Comparison of ENCODE assay signal across 19 mouse cellular contexts in genomic region chr9:95192901-95193532, GRCm38 (mm10).
DNase-seq lines count a peak whose midpoint lies in the region; ATAC-seq and TF ChIP-seq lines count a peak whose summit lies in the region.
"Had no signal": no experiment of that assay in that cellular context is flagged by ENCODE, and none has a peak within 500 bp of the region (broad histone marks: within the 10 kb centered on the region; RNA-seq: fewer than 3 reads in every experiment).

No protein-coding gene starts in this region.

- peak overlapping the region; percentile 83; the same call in 1 of the 2 replicates for H3K27ac ChIP-seq in intestine, embryonic 14.5 days (ENCODE audit: low read depth)
- H3K27ac ChIP-seq in intestine, postnatal 0 days (ENCODE audit: low read depth, low read length), result no peak overlapping the region
- H3K27ac ChIP-seq in intestine, embryonic 16.5 days (ENCODE audit: low read length), result peak overlapping the region; percentile 70
- H3K27ac ChIP-seq: embryonic facial prominence, embryonic 12.5 days; forebrain, embryonic 10.5 days; hindbrain, embryonic 12.5 days had no signal

- H3K36me3 ChIP-seq in intestine, embryonic 14.5 days (ENCODE audit: control insufficient read depth, insufficient read depth, low read length), result no peaks in the 10 kb centered on the region
- no peaks in the 10 kb centered on the region for H3K36me3 ChIP-seq in intestine, postnatal 0 days (ENCODE audit: control insufficient read depth, insufficient read depth)
- no peaks in the 10 kb centered on the region for H3K36me3 ChIP-seq in intestine, embryonic 16.5 days (ENCODE audit: control insufficient read depth, insufficient read depth, low read length)
- H3K36me3 ChIP-seq: embryonic facial prominence, embryonic 12.5 days; forebrain, embryonic 10.5 days; hindbrain, embryonic 12.5 days had no signal

- H3K4me3 ChIP-seq in intestine, embryonic 14.5 days (ENCODE audit: low read depth, low read length), result no peak overlapping the region
- H3K4me3 ChIP-seq in intestine, postnatal 0 days (ENCODE audit: low read depth, low read length), result no peak overlapping the region
- H3K4me3 ChIP-seq in intestine, embryonic 16.5 days (ENCODE audit: low read length), result no peak overlapping the region
- H3K4me3 ChIP-seq: embryonic facial prominence, embryonic 12.5 days; forebrain, embryonic 10.5 days; hindbrain, embryonic 12.5 days; layer of hippocampus, adult 2 months had no signal

- peaks cover 37% of the 10 kb centered on the region for H3K4me1 ChIP-seq in intestine, embryonic 14.5 days (replicated peaks; ENCODE audit: control insufficient read depth, insufficient read depth, low read length)
- 0 out of 2 replicates have a peak, but pooled peaks cover 11% of the 10 kb centered on the region for H3K4me1 ChIP-seq in intestine, postnatal 0 days (replicated peaks; ENCODE audit: control insufficient read depth, insufficient read depth, low read length)
- peaks cover 19% of the 10 kb centered on the region for H3K4me1 ChIP-seq in intestine, embryonic 16.5 days (ENCODE audit: control insufficient read depth, insufficient read depth, low read length)
- H3K4me1 ChIP-seq: hindbrain, embryonic 12.5 days had no signal

- no peak overlapping the region for H3K9ac ChIP-seq in intestine, embryonic 14.5 days (ENCODE audit: low read length)
- H3K9ac ChIP-seq in intestine, postnatal 0 days (ENCODE audit: low read depth, low read length), result no peak overlapping the region
- no peak overlapping the region for H3K9ac ChIP-seq in intestine, embryonic 16.5 days (ENCODE audit: low read depth, low read length)
- H3K9ac ChIP-seq: embryonic facial prominence, embryonic 12.5 days; hindbrain, embryonic 12.5 days had no signal

- WGBS in intestine, embryonic 14.5 days, result 70% methylated on average over 8 of the region's 8 CpGs
- WGBS in intestine, postnatal 0 days, result 70% methylated on average over 8 of the region's 8 CpGs
- WGBS in intestine, embryonic 16.5 days, result 66% methylated on average over 8 of the region's 8 CpGs

- H3K27me3 ChIP-seq in intestine, embryonic 14.5 days (replicated peaks; ENCODE audit: control insufficient read depth, insufficient read depth, low read length), result no peaks in the 10 kb centered on the region
- no peaks in the 10 kb centered on the region for H3K27me3 ChIP-seq in intestine, postnatal 0 days (replicated peaks; ENCODE audit: control insufficient read depth, insufficient read depth, low read length)
- H3K27me3 ChIP-seq in intestine, embryonic 16.5 days (replicated peaks; ENCODE audit: control insufficient read depth, insufficient read depth, low read length), result no peaks in the 10 kb centered on the region
- H3K27me3 ChIP-seq: embryonic facial prominence, embryonic 12.5 days; hindbrain, embryonic 12.5 days had no signal

- ATAC-seq in intestine, embryonic 14.5 days (replicated peaks; ENCODE audit: low FRiP score, low TSS enrichment, low read depth), result no peak
- ATAC-seq in intestine, postnatal 0 days, result no peak
- no peak for ATAC-seq in intestine, embryonic 16.5 days
- ATAC-seq: inflammation-experienced regulatory T-cells, adult 6 months; midbrain, embryonic 16.5 days had no signal

- H3K9me3 ChIP-seq in intestine, embryonic 14.5 days (ENCODE audit: control insufficient read depth, low read length), result no peaks in the 10 kb centered on the region
- no peaks in the 10 kb centered on the region for H3K9me3 ChIP-seq in intestine, postnatal 0 days (ENCODE audit: control insufficient read depth)
- no peaks in the 10 kb centered on the region for H3K9me3 ChIP-seq in intestine, embryonic 16.5 days (ENCODE audit: control insufficient read depth, low read length)
- H3K9me3 ChIP-seq: embryonic facial prominence, embryonic 12.5 days; forebrain, embryonic 10.5 days; hindbrain, embryonic 12.5 days had no signal

- H3K4me2 ChIP-seq in intestine, embryonic 14.5 days (ENCODE audit: low read length), result no peak overlapping the region
- H3K4me2 ChIP-seq in intestine, postnatal 0 days (replicated peaks; ENCODE audit: low read depth), result no peak overlapping the region
- H3K4me2 ChIP-seq in intestine, embryonic 16.5 days (ENCODE audit: low read depth, low read length), result no peak overlapping the region
- H3K4me2 ChIP-seq: embryonic facial prominence, embryonic 12.5 days; hindbrain, embryonic 12.5 days had no signal

- peak; percentile 26 to 35 for DNase-seq in adrenal gland, postnatal 36 days
- no peak for DNase-seq in adrenal gland, postnatal 14 days
- no peak for DNase-seq in intestine, embryonic 14.5 days (ENCODE audit: low spot score)
- peak; percentile 28 for DNase-seq in 416B (ENCODE audit: low read depth)
- DNase-seq in ovary, postnatal 14 days (ENCODE audit: low spot score), result no peak
- DNase-seq: cerebellum, adult 8-10 months; gastrocnemius, postnatal 25 days; kidney, postnatal 10 days; liver; lung, adult 2 months; right cerebral cortex, adult 18-20 months had no signal

- no peak for TF ChIP-seq CTCF in intestine, postnatal 0 days (IDR thresholded peaks at IDR 0.05; ENCODE audit: low read depth)

Comparison
In these comparisons a context has a peak if more than half of its experiments do, and no peak if none do; other contexts are left out.
1. DNase-seq: peak in adrenal gland, postnatal 36 days (2 of 2) and 416B (single experiment); none in adrenal gland, postnatal 14 days (single experiment), intestine, embryonic 14.5 days (single experiment) and ovary, postnatal 14 days (single experiment).